Mouse (Mus musculus): ENCODE results near the gene Galnt9. TPM values are rescaled to one million over a fixed set of nuclear protein-coding genes. Genes with fewer than 3 reads are reported as not detected.

The Galnt9 gene
- polyA plus RNA-seq, 1 experiment from 2014 or later: 0.50 TPM

DNA sequence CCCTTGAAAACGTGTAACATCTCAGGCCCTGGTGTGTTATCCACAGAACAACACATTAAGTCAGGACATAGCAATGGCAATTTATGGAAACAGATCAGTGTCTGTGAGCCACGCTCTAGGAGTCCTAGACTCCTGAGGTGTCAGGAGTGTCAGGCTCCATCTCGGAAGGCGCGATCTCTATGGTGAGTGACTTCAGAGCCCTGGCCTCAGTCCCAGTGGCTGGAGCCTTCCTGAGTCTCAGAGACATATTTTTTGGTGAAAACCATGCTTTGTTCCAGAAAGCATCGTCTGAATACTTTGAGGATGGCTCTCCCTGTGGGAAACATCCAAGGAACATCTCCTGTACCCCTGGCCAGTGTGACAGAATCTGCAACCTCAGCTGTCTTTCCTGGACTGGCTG, 2.7 kb upstream of the Galnt9 start:
- H3K9ac ChIP-seq (replicated peaks; ENCODE audit: low read length): no peak overlapping the region
- WGBS: 77% methylated on average over 6 of the region's 6 CpGs
- no peak for ATAC-seq (replicated peaks; ENCODE audit: insufficient number of reproducible peaks, low FRiP score, low TSS enrichment, low read depth)
- no peak overlapping the region for H3K4me2 ChIP-seq (ENCODE audit: low read depth, low read length)
- H3K27ac ChIP-seq (replicated peaks; ENCODE audit: low read depth, low read length): no peak overlapping the region
- no peaks in the 10 kb centered on the region for H3K36me3 ChIP-seq (replicated peaks; ENCODE audit: control insufficient read depth, insufficient read depth, low read depth, low read length)
- peaks cover 36% of the 10 kb centered on the region for H3K27me3 ChIP-seq (ENCODE audit: control insufficient read depth, insufficient read depth, low read length)
- DNase-seq (ENCODE audit: low spot score): no peak
- H3K4me1 ChIP-seq (ENCODE audit: control insufficient read depth, insufficient read depth, low read length): no peaks in the 10 kb centered on the region
- H3K9me3 ChIP-seq (replicated peaks; ENCODE audit: control insufficient read depth, low read length): no peaks in the 10 kb centered on the region
- H3K4me3 ChIP-seq (ENCODE audit: low read depth, low read length): no peak overlapping the region

DNA sequence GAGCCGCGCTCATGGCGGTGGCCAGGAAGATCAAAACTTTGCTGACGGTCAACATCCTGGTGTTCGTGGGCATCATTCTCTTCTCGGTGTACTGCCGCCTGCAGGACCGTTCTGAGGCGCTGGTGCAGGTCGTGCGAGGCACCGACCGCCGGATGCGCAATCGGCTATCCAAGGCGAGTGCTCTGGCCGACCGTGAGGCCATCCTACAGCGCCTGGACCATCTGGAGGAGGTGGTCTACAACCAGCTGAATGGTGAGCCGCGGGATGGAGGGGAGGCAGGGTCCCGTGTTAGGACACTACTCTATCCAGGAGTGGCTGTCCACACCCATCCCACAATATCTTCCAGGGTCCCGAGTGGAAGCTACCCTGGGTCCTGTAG, 525 bp downstream of the Galnt9 start:
- no peak overlapping the region for H3K27ac ChIP-seq (replicated peaks; ENCODE audit: low read depth, low read length)
- peak overlapping the region; percentile 32; the same call in 1 of the 2 replicates for H3K9ac ChIP-seq (replicated peaks; ENCODE audit: low read length)
- DNase-seq (ENCODE audit: low spot score) (no peak), ATAC-seq (replicated peaks; ENCODE audit: insufficient number of reproducible peaks, low FRiP score, low TSS enrichment, low read depth) (peak; percentile 32; the same call in 1 of the 2 replicates)
- 2% methylated on average over 24 of the region's 24 CpGs for WGBS
- peak overlapping the region; percentile 88 for H3K4me2 ChIP-seq (ENCODE audit: low read depth, low read length)
- no peaks in the 10 kb centered on the region for H3K4me1 ChIP-seq (ENCODE audit: control insufficient read depth, insufficient read depth, low read length)
- H3K36me3 ChIP-seq (replicated peaks; ENCODE audit: control insufficient read depth, insufficient read depth, low read depth, low read length): no peaks in the 10 kb centered on the region
- peak overlapping the region; percentile 41 for H3K4me3 ChIP-seq (ENCODE audit: low read depth, low read length)
- no peaks in the 10 kb centered on the region for H3K9me3 ChIP-seq (replicated peaks; ENCODE audit: control insufficient read depth, low read length)
- peaks cover 38% of the 10 kb centered on the region for H3K27me3 ChIP-seq (ENCODE audit: control insufficient read depth, insufficient read depth, low read length)

GRCm38 (mm10) chr5:110545311-110545710, 1.2 kb downstream of the Galnt9 start:
- H3K27me3 ChIP-seq (ENCODE audit: control insufficient read depth, insufficient read depth, low read length): peaks cover 38% of the 10 kb centered on the region
- H3K4me2 ChIP-seq (ENCODE audit: low read depth, low read length): no peak overlapping the region
- WGBS: 79% methylated on average over 7 of the region's 7 CpGs
- H3K9ac ChIP-seq (replicated peaks; ENCODE audit: low read length): no peak overlapping the region
- H3K4me3 ChIP-seq (ENCODE audit: low read depth, low read length): no peak overlapping the region
- no peaks in the 10 kb centered on the region for H3K36me3 ChIP-seq (replicated peaks; ENCODE audit: control insufficient read depth, insufficient read depth, low read depth, low read length)
- H3K9me3 ChIP-seq (replicated peaks; ENCODE audit: control insufficient read depth, low read length): no peaks in the 10 kb centered on the region
- ATAC-seq (replicated peaks; ENCODE audit: insufficient number of reproducible peaks, low FRiP score, low TSS enrichment, low read depth): no peak
- no peak overlapping the region for H3K27ac ChIP-seq (replicated peaks; ENCODE audit: low read depth, low read length)
- DNase-seq (ENCODE audit: low spot score): no peak
- H3K4me1 ChIP-seq (ENCODE audit: control insufficient read depth, insufficient read depth, low read length): no peaks in the 10 kb centered on the region

- no peak overlapping the region for H3K27ac ChIP-seq (replicated peaks; ENCODE audit: low read depth, low read length)
- WGBS: 84% methylated on average over 11 of the region's 11 CpGs
- no peak overlapping the region for H3K9ac ChIP-seq (replicated peaks; ENCODE audit: low read length)
- H3K27me3 ChIP-seq (ENCODE audit: control insufficient read depth, insufficient read depth, low read length): peaks cover 38% of the 10 kb centered on the region
- DNase-seq (ENCODE audit: low spot score) (no peak), ATAC-seq (replicated peaks; ENCODE audit: insufficient number of reproducible peaks, low FRiP score, low TSS enrichment, low read depth) (no peak)
- no peaks in the 10 kb centered on the region for H3K9me3 ChIP-seq (replicated peaks; ENCODE audit: control insufficient read depth, low read length)
- no peaks in the 10 kb centered on the region for H3K36me3 ChIP-seq (replicated peaks; ENCODE audit: control insufficient read depth, insufficient read depth, low read depth, low read length)
- H3K4me3 ChIP-seq (ENCODE audit: low read depth, low read length): no peak overlapping the region
- H3K4me1 ChIP-seq (ENCODE audit: control insufficient read depth, insufficient read depth, low read length): no peaks in the 10 kb centered on the region
- no peak overlapping the region for H3K4me2 ChIP-seq (ENCODE audit: low read depth, low read length)
Measured at GRCm38 (mm10) chr5:110546136-110546535, 2.0 kb downstream of the Galnt9 start.

GRCm38 (mm10) chr5:110546726-110547406, 2.7 kb downstream of the Galnt9 start:
- H3K27me3 ChIP-seq (ENCODE audit: control insufficient read depth, insufficient read depth, low read length): peaks cover 38% of the 10 kb centered on the region
- H3K36me3 ChIP-seq (replicated peaks; ENCODE audit: control insufficient read depth, insufficient read depth, low read depth, low read length): no peaks in the 10 kb centered on the region
- no peaks in the 10 kb centered on the region for H3K9me3 ChIP-seq (replicated peaks; ENCODE audit: control insufficient read depth, low read length)
- WGBS: 71% methylated on average over 5 of the region's 5 CpGs
- ATAC-seq (replicated peaks; ENCODE audit: insufficient number of reproducible peaks, low FRiP score, low TSS enrichment, low read depth) (no peak), DNase-seq (ENCODE audit: low spot score) (no peak)
- H3K4me3 ChIP-seq (ENCODE audit: low read depth, low read length): no peak overlapping the region
- H3K27ac ChIP-seq (replicated peaks; ENCODE audit: low read depth, low read length): no peak overlapping the region
- no peak overlapping the region for H3K4me2 ChIP-seq (ENCODE audit: low read depth, low read length)
- no peaks in the 10 kb centered on the region for H3K4me1 ChIP-seq (ENCODE audit: control insufficient read depth, insufficient read depth, low read length)
- H3K9ac ChIP-seq (replicated peaks; ENCODE audit: low read length): no peak overlapping the region

DNA sequence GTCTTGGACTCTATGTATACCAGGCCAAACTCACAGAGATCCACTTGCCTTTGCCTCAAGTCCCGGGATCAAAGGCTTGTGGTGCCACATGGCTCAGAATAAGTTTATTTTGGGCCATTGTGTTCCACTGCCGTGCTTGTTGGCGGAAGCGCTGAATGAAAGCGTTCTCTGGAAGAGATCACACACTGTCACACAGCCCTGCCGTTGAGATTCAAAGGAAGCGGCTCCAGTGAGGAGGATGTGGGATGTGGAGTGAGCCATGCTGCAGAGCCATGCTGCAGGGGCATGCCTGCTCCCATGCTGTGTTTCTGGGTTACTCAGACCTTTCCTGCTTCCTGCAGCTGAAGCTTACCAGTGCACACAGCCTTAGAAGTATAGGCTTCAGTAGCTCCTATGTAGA, 4.3 kb downstream of the Galnt9 start:
- DNase-seq (ENCODE audit: low spot score): no peak
- WGBS: 42% methylated on average over 7 of the region's 7 CpGs

GRCm38 (mm10) chr5:110550189-110550588, 6.0 kb downstream of the Galnt9 start:
- Histone ChIP-seq H3K27me3 (ENCODE audit: control insufficient read depth, insufficient read depth, low read length) (peaks cover 13% of the 10 kb centered on the region), H3K4me1 (ENCODE audit: control insufficient read depth, insufficient read depth, low read length) (no peaks in the 10 kb centered on the region), H3K36me3 (replicated peaks; ENCODE audit: control insufficient read depth, insufficient read depth, low read depth, low read length) (no peaks in the 10 kb centered on the region), H3K27ac (replicated peaks; ENCODE audit: low read depth, low read length) (no peak overlapping the region), H3K9me3 (replicated peaks; ENCODE audit: control insufficient read depth, low read length) (no peaks in the 10 kb centered on the region), H3K4me2 (ENCODE audit: low read depth, low read length) (no peak overlapping the region), H3K4me3 (ENCODE audit: low read depth, low read length) (no peak overlapping the region), H3K9ac (replicated peaks; ENCODE audit: low read length) (no peak overlapping the region)
- 75% methylated on average over 2 of the region's 2 CpGs for WGBS
- DNase-seq (ENCODE audit: low spot score) (no peak), ATAC-seq (replicated peaks; ENCODE audit: insufficient number of reproducible peaks, low FRiP score, low TSS enrichment, low read depth) (no peak)

More for the DNA sequence above, 4.3 kb downstream of the Galnt9 start:
- Histone ChIP-seq H3K4me2 (ENCODE audit: low read depth, low read length) (no peak overlapping the region), H3K4me1 (ENCODE audit: control insufficient read depth, insufficient read depth, low read length) (no peaks in the 10 kb centered on the region), H3K9ac (replicated peaks; ENCODE audit: low read length) (no peak overlapping the region), H3K27me3 (ENCODE audit: control insufficient read depth, insufficient read depth, low read length) (peaks cover 29% of the 10 kb centered on the region), H3K9me3 (replicated peaks; ENCODE audit: control insufficient read depth, low read length) (no peaks in the 10 kb centered on the region), H3K36me3 (replicated peaks; ENCODE audit: control insufficient read depth, insufficient read depth, low read depth, low read length) (no peaks in the 10 kb centered on the region), H3K27ac (replicated peaks; ENCODE audit: low read depth, low read length) (no peak overlapping the region), H3K4me3 (ENCODE audit: low read depth, low read length) (no peak overlapping the region)
- no peak for ATAC-seq (replicated peaks; ENCODE audit: insufficient number of reproducible peaks, low FRiP score, low TSS enrichment, low read depth)

DNA sequence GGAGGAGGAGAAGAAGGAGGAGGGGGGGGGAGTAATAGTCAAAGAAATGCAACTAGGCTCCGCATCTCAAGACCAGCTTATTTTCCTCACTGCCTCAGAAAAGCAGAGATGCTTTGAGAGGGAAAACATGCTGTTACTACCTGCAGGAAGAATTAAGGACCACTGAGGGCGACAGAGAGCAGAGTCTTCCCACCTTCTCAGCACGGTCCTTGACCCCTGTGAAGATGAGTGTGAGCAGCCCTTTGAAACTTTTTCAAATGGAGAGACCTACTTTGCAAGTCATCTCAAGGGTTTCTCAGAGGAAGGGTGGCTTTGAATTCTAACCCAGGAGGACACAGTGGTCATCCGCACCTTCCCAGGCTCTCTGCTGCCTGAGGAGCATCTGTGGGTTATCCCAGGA, 6.7 kb downstream of the Galnt9 start:
- H3K4me1 ChIP-seq (ENCODE audit: control insufficient read depth, insufficient read depth, low read length): no peaks in the 10 kb centered on the region
- no peak overlapping the region for H3K9ac ChIP-seq (replicated peaks; ENCODE audit: low read length)
- H3K36me3 ChIP-seq (replicated peaks; ENCODE audit: control insufficient read depth, insufficient read depth, low read depth, low read length): no peaks in the 10 kb centered on the region
- H3K4me3 ChIP-seq (ENCODE audit: low read depth, low read length): no peak overlapping the region
- no peak for DNase-seq (ENCODE audit: low spot score)
- WGBS: 18% methylated on average over 4 of the region's 4 CpGs
- peaks cover 6% of the 10 kb centered on the region; the same call in 1 of the 2 replicates for H3K27me3 ChIP-seq (ENCODE audit: control insufficient read depth, insufficient read depth, low read length)
- no peak overlapping the region for H3K27ac ChIP-seq (replicated peaks; ENCODE audit: low read depth, low read length)
- no peaks in the 10 kb centered on the region for H3K9me3 ChIP-seq (replicated peaks; ENCODE audit: control insufficient read depth, low read length)
- no peak overlapping the region for H3K4me2 ChIP-seq (ENCODE audit: low read depth, low read length)
- no peak for ATAC-seq (replicated peaks; ENCODE audit: insufficient number of reproducible peaks, low FRiP score, low TSS enrichment, low read depth)

Data from embryonic facial prominence, embryonic 11.5 days (tissue).